13 mouse cellular contexts compared by ENCODE assay signal in the genomic region with DNA sequence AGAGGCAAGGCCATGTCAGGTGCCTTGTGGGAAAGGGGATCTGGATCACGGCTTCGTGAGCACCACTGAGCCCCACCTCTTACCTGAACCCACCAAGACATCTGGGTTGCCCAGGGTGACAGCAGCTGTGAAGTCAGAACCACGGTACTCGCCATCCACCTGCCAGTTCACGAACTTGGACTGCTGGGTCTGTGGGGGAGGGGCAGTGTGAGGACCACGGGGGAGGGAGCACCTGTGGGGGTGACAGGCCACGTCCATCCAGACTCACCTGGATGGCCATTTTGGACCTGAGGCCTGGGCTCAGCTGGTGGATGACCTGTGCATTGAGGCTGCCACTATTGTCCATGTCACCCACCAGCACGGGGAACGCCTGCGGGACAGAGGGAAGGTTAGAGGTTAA.
DNase-seq lines count a peak whose midpoint lies in the region.
"Had no signal": no experiment of that assay in that cellular context is flagged by ENCODE, and none has a peak within 500 bp of the region (broad histone marks: within the 10 kb centered on the region; RNA-seq: fewer than 3 reads in every experiment).

No protein-coding gene starts in this region.

- peak; percentile 43 for DNase-seq in cerebellum, adult 11-12 months
- DNase-seq in cerebellum, postnatal 25 days = no peak
- peak; percentile 37 for DNase-seq in cerebellum, adult 9-11 months
- no peak for DNase-seq in cerebellum, postnatal 10 days
- peak; percentile 64 for DNase-seq in testis, postnatal 10 days (ENCODE audit: low spot score)
- DNase-seq in testis, postnatal 14 days (ENCODE audit: low spot score) = no peak
- DNase-seq: adrenal gland, adult 8-10 months; adrenal gland, postnatal 14 days; adrenal gland, postnatal 36 days; B cell, adult 2 months; cerebellum, adult 8-10 months; cerebellum, postnatal 14 days; forebrain, postnatal 0 days had no signal

Comparison
In these comparisons a context has a peak if more than half of its experiments do, and no peak if none do; other contexts are left out.
1. DNase-seq: peak in cerebellum, adult 11-12 months (single experiment), cerebellum, adult 9-11 months (single experiment) and testis, postnatal 10 days (single experiment); none in cerebellum, postnatal 25 days (0 of 2), cerebellum, postnatal 10 days (0 of 2) and testis, postnatal 14 days (single experiment).